Mouse (Mus musculus) hindbrain, embryonic 11.5 days (tissue): ENCODE measurements around the gene Fabp6. TPM values are rescaled to one million over a fixed set of nuclear protein-coding genes. Genes with fewer than 3 reads are reported as not detected.

Experiments used
- ATAC-seq: fragments of 200-750 bp; cut with Nextera tagmentation; 2 replicates; pipeline ENCODE4 v1.8.0; 2017; ENCODE audit warnings: mild to moderate bottlenecking, moderate TSS enrichment, moderate library complexity; ENCODE audit not compliant: low FRiP score
- DNase-seq: peaks from one replicate; pipeline ENCODE4 v3.0.0-alpha.2; 2015; ENCODE audit warnings: low spot score
- H3K27ac ChIP-seq: fragments of 300-500 bp; sonication (generic); 2 replicates; pipeline ENCODE4 v1.5.1; 2014; ENCODE audit warnings: mild to moderate bottlenecking, low read depth, low read length
- H3K27me3 ChIP-seq: fragments of 300-500 bp; sonication (generic); 2 replicates; pipeline ENCODE4 v1.6.1; 2014; ENCODE audit warnings: mild to moderate bottlenecking, low read length, moderate library complexity, mixed read lengths; ENCODE audit not compliant: control insufficient read depth, insufficient read depth
- H3K36me3 ChIP-seq: fragments of 300-500 bp; sonication (generic); 2 replicates; pipeline ENCODE4 v1.6.1; 2014; ENCODE audit warnings: mild to moderate bottlenecking, low read length, moderate library complexity, mixed read lengths; ENCODE audit not compliant: control insufficient read depth, insufficient read depth
- H3K4me1 ChIP-seq: fragments of 300-500 bp; sonication (generic); replicated peaks from 2 replicates; pipeline ENCODE4 v1.6.1; 2014; ENCODE audit warnings: low read length, mixed read lengths; ENCODE audit not compliant: control insufficient read depth, insufficient read depth
- H3K4me2 ChIP-seq: fragments of 300-500 bp; sonication (generic); replicated peaks from 2 replicates; pipeline ENCODE4 v1.6.1; 2014; ENCODE audit warnings: mild to moderate bottlenecking, low read depth, low read length
- H3K4me3 ChIP-seq: fragments of 300-500 bp; sonication (generic); 2 replicates; pipeline ENCODE4 v1.5.1; 2014; ENCODE audit warnings: low read depth, low read length
- H3K9ac ChIP-seq: fragments of 300-500 bp; sonication (generic); 2 replicates; pipeline ENCODE4 v1.6.1; 2014; ENCODE audit warnings: low read depth, low read length
- H3K9me3 ChIP-seq: fragments of 300-500 bp; sonication (generic); 2 replicates; pipeline ENCODE4 v1.6.1; 2016; ENCODE audit warnings: low read length; ENCODE audit not compliant: control insufficient read depth
- WGBS: fragments of 180-500 bp; shearing (Covaris S2); extraction: QIAGEN DNeasy Blood & Tissue Kit; methylation state at CpG from one replicate; pipeline ENCODE4 v1.1.7; 2014; 5-methylcytosine and 5-hydroxymethylcytosine counted together
- polyA plus RNA-seq: library from polyadenylated mRNA; unstranded; fragments of >200 nt; fragmentation: Nextera tagmentation; extraction: Ambion mirVana; gene quantifications from 2 replicates; pipeline ENCODE4 v1.2.1, GENCODE M21; 2014

The Fabp6 gene
- polyA plus RNA-seq, 1 experiment from 2014 or later = not detected

DNA sequence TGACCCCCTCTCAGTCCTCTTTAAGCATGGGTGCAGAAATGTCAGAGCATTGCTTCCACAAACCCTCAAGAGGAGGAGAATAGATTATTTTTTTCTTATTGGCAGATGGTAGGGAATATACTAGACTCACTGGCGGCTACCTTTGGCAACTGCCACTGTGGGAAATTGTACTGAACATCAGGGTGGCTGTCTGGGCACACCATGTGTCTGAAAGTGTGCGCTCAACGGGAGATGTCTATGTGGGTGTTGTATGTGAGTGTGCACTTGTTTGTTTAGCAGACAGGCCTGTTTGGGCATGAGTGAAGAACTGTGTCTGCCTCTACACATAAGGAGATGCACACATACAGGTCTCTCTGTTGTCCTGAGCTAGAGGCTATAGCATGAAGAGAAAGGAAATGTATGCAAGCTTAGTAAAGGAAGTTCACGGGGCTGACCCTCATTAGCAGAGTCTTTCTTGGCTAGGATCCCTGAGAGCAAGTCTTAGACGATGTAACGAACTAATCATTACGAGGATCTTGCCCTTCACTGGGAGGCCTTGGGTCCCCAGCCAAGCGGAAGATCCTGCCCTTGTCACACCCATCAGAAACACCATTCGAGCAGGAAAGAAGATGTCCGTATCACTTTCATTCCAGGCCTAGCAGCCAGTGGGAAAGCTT lies 8.8 kb upstream of the Fabp6 start:
- 84% methylated on average over 10 of the region's 10 CpGs for WGBS
- H3K27ac ChIP-seq = no peak overlapping the region
- H3K4me1 ChIP-seq = no peaks in the 10 kb centered on the region
- H3K36me3 ChIP-seq = no peaks in the 10 kb centered on the region
- H3K27me3 ChIP-seq = no peaks in the 10 kb centered on the region
- no peak overlapping the region for H3K4me3 ChIP-seq
- DNase-seq (no peak), ATAC-seq (no peak)
- H3K9me3 ChIP-seq = no peaks in the 10 kb centered on the region
- H3K9ac ChIP-seq = no peak overlapping the region
- H3K4me2 ChIP-seq = no peak overlapping the region

DNA sequence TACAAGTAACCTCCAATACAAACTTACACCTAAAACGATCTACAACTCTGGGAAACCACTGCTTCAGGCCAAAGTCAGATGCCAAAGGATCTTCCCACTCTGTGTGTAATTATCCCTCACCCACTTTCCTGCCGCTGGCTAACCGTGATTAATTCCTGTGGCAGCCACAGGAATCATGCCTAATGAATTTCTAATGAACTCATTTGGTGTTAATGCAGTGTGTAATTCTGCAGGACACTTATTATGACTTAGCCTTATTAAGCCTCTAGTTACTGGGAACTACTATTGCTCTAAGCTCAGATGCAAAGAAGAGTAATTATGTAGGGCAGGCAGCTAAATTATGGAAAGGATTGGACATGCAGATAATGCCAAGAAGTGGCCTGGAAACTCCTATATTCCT lies 7.1 kb upstream of the Fabp6 start:
- no peak overlapping the region for H3K4me3 ChIP-seq
- ATAC-seq (no peak), DNase-seq (no peak)
- H3K27me3 ChIP-seq = no peaks in the 10 kb centered on the region
- no peaks in the 10 kb centered on the region for H3K36me3 ChIP-seq
- 71% methylated on average over 3 of the region's 3 CpGs for WGBS
- H3K4me2 ChIP-seq = no peak overlapping the region
- no peak overlapping the region for H3K27ac ChIP-seq
- no peaks in the 10 kb centered on the region for H3K4me1 ChIP-seq
- H3K9me3 ChIP-seq = no peaks in the 10 kb centered on the region
- no peak overlapping the region for H3K9ac ChIP-seq

DNA sequence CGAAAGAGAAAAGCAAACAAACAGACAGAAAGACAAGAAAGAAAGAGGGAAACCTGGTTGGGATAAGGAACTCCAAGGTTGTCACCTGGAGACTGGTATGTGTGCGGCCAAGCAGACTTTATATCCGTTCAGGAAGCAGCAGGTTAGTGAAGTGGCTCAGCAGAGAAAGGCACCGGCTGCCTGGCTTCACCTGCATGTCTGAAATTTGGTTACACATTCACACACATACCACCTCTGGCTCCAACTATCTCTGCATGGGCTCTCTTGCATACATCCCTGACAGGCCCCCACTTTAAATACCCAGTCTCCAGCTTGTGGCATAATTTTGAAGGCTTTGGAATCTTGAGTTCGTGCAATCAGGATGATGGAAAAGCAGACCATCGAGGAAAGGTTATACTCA lies 4.5 kb upstream of the Fabp6 start:
- 90% methylated on average over 6 of the region's 6 CpGs for WGBS
- DNase-seq (no peak), ATAC-seq (no peak)
- H3K4me3 ChIP-seq = no peak overlapping the region
- no peaks in the 10 kb centered on the region for H3K4me1 ChIP-seq
- H3K36me3 ChIP-seq = no peaks in the 10 kb centered on the region
- no peak overlapping the region for H3K9ac ChIP-seq
- no peaks in the 10 kb centered on the region for H3K27me3 ChIP-seq
- no peak overlapping the region for H3K4me2 ChIP-seq
- no peaks in the 10 kb centered on the region for H3K9me3 ChIP-seq
- H3K27ac ChIP-seq = no peak overlapping the region

DNA sequence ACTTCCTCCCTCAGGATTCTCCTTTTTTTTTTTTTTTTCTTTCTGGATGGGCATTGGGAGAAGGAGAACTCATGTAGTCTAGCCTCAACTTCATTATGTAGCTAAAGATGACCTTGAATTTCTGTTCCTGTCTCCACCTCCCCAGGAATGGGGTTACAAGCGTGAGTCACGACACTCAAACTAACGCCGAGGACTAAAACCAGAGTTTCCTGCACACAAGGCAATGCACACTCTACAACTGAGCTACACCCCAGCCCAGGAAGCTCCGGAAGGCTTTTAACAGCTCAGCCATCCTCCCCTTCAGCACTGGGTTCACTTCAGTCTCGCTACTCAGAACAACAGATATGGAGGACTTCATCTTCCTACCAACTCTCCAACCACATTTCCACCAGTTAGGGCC lies 3.6 kb upstream of the Fabp6 start:
- no peaks in the 10 kb centered on the region for H3K36me3 ChIP-seq
- WGBS = 86% methylated on average over 6 of the region's 6 CpGs
- no peaks in the 10 kb centered on the region for H3K9me3 ChIP-seq
- H3K4me3 ChIP-seq = no peak overlapping the region
- no peaks in the 10 kb centered on the region for H3K4me1 ChIP-seq
- no peaks in the 10 kb centered on the region for H3K27me3 ChIP-seq
- ATAC-seq = no peak
- no peak overlapping the region for H3K4me2 ChIP-seq
- H3K27ac ChIP-seq = no peak overlapping the region
- H3K9ac ChIP-seq = no peak overlapping the region
- DNase-seq = no peak

DNA sequence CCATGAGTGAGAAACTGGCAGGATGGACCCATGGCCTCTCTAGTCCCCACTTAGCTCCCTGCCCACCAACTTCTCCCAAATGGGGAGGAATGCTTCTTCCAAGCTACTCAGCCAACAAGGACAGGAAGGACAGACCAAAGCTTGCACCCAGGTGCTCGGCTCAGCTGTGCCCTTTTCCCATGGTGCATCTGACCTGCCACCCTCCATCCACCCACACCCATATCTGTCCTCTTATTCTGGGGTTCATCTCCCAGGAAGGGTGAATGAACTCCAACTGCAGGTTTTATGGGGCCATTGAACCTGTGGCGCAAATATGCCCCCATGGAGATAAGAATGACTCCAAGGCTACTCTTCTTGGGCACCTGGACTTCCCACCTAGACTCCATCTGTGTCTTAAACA lies 2.9 kb upstream of the Fabp6 start:
- Histone ChIP-seq H3K4me2 (no peak overlapping the region), H3K36me3 (no peaks in the 10 kb centered on the region), H3K4me3 (no peak overlapping the region), H3K4me1 (no peaks in the 10 kb centered on the region), H3K27ac (no peak overlapping the region), H3K27me3 (no peaks in the 10 kb centered on the region), H3K9me3 (no peaks in the 10 kb centered on the region), H3K9ac (no peak overlapping the region)
- DNase-seq (no peak), ATAC-seq (no peak)
- 93% methylated on average over 2 of the region's 2 CpGs for WGBS

DNA sequence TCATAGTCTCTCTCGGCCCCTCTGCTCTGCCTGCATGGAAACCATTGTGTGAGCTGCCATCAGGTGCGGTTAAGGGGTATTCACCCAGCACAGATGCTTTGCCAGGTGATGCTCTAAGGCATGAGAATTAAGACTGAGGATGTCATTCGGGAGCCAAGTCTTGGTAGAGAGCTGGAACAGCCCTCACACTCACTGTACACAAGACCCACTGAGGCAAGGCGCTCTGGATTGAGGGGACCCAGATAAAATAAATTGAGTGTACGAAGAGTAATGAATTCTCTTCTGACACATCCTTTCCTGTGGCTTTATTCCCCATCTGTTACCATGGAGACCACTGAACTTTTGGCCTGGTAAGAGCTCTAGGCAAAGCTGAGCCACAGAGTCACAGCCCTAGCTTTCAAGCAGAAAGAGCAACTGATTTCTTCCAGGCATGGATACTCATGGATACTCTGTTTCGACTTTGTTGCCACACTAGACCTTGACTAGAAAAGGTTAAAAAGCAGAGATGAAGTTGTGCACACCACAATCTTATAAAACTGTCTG lies 11.7 kb downstream of the Fabp6 start:
- 62% methylated on average over 6 of the region's 6 CpGs for WGBS
- DNase-seq (no peak), ATAC-seq (peak; percentile 64)
- H3K27me3 ChIP-seq = no peaks in the 10 kb centered on the region
- H3K9me3 ChIP-seq = no peaks in the 10 kb centered on the region
- H3K4me3 ChIP-seq = no peak overlapping the region
- H3K36me3 ChIP-seq = no peaks in the 10 kb centered on the region
- no peak overlapping the region for H3K9ac ChIP-seq
- H3K27ac ChIP-seq = no peak overlapping the region
- no peak overlapping the region for H3K4me2 ChIP-seq
- 0 out of 2 replicates have a peak, but pooled peaks cover 2% of the 10 kb centered on the region for H3K4me1 ChIP-seq

DNA sequence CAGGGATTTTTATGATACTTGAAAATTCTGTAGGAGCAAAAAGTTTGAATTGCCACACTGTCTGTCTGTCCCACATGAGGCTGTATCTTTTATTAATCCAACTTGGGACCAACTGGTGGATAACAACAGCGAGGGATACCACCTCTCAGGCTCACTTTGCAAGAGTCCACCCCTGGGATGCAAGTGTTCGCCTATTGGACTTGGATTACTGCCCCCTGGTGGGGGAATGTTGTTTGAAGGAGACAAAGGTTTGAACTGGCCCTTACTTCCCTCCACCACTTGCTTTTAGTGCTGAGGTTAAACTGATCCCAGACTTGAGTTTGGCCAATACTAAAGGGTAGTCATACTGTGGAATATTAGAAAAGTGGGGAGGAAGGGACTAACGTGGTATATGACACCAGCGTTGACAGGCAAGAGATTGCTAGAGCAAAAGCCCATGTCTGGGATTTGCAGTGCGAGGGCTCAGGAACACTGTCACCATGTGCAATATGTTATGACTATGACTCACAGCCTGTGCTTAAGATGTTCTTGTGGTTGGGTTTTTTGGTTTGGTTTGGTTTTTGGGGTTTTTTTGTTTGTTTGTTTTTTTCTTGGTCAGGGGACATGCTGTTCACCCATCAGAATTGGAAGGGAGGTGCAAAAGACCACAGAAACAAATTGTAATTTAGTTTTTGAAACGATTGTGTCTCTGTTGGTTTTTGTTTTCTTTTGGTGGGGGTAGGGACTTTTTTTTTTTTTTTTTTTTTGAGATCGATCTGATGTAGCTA lies 14.8 kb downstream of the Fabp6 start, which contains the start of gene 4933415A04Rik:
Gene 4933415A04Rik (plus strand): TSS at position 717 of the 767 bp plus-strand sequence.
- 74% methylated on average over 7 of the region's 7 CpGs for WGBS
- no peaks in the 10 kb centered on the region for H3K27me3 ChIP-seq
- DNase-seq (peak; percentile 88), ATAC-seq (peak; percentile 53; the same call in 1 of the 2 replicates)
- H3K4me1 ChIP-seq = 0 out of 2 replicates have a peak, but pooled peaks cover 2% of the 10 kb centered on the region
- no peaks in the 10 kb centered on the region for H3K9me3 ChIP-seq
- 0 out of 2 replicates have a peak, but pooled peaks cover 4% of the 10 kb centered on the region for H3K36me3 ChIP-seq
- H3K4me3 ChIP-seq = no peak within 1 kb of the TSS
- no peak within 1 kb of the TSS for H3K4me2 ChIP-seq
- no peak within 1 kb of the TSS for H3K27ac ChIP-seq
- H3K9ac ChIP-seq = no peak within 1 kb of the TSS

DNA sequence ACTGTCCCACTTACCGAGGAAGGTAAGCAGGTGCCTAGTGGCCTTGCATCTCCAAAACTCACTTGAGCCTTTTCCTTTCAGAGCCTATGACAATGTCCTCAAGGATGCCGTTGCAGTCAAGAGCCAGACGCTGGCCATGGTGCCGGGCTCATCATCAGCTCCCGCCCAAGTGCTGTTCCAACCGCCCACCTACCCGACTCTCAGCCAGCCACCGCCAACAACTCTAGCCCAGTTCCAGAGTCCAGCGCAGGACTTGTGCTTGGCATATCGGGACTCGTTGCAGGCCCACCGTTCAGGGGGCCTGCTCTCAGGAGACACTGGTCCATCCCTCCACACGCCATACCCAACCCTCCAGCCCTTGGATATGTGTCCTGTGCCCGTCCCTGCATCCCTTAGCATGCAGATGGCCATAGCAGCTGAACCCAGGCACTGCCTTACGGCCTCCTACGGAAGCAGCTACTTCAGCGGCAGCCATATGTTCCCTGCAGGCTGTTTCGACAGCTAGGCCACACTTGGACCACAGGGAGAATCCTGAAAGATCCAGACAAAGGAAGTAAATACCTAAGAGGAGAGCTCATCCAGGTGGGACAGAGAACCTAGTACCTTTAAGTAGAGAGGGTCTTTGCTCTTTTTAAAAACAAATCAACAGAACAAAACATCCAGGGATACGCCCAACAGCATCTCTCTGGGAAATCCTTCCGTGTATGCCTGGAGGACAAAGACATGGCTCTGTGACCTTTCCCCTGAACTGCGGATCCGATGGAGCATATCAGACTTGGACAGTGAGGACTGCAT lies 15.9 kb downstream of the Fabp6 start:
- Histone ChIP-seq H3K4me2 (no peak overlapping the region), H3K4me1 (0 out of 2 replicates have a peak, but pooled peaks cover 2% of the 10 kb centered on the region), H3K9me3 (no peaks in the 10 kb centered on the region), H3K9ac (no peak overlapping the region), H3K36me3 (0 out of 2 replicates have a peak, but pooled peaks cover 4% of the 10 kb centered on the region), H3K27me3 (no peaks in the 10 kb centered on the region), H3K27ac (no peak overlapping the region), H3K4me3 (no peak overlapping the region)
- DNase-seq = no peak
- 87% methylated on average over 22 of the region's 22 CpGs for WGBS
- no peak for ATAC-seq
